Mouse (Mus musculus): ENCODE results near the gene Tm9sf4. TPM values are rescaled to one million over a fixed set of nuclear protein-coding genes. Genes with fewer than 3 reads are reported as not detected.

Gene Tm9sf4
- 69.7 and 81.7 TPM in 2 replicates for polyA plus RNA-seq (2015; fragmentation: Nextera tagmentation; extraction: Ambion mirVana)

GRCm38 (mm10) chr2:153160844-153161683 lies at the start of gene Tm9sf4:
Tm9sf4 (plus strand) TSS chr2:153161303.
- Histone ChIP-seq H3K4me1 (replicated peaks) (peaks cover 16% of the 10 kb centered on the region), H3K27ac (replicated peaks) (peak within 1 kb of the TSS; percentile 94), H3K27me3 (no peaks in the 10 kb centered on the region), H3K9me3 (no peaks in the 10 kb centered on the region), H3K36me3 (no peaks in the 10 kb centered on the region), H3K4me2 (peak within 1 kb of the TSS; percentile 93), H3K4me3 (peak within 1 kb of the TSS; percentile 87), H3K9ac (peak within 1 kb of the TSS; percentile 87)
- peak; percentile 93 for ATAC-seq (ENCODE audit: low read depth)
- 10% methylated on average over 34 of the region's 34 CpGs for WGBS

GRCm38 (mm10) chr2:153115679-153116081 lies 45.4 kb upstream of the Tm9sf4 start:
- Histone ChIP-seq H3K4me2 (no peak overlapping the region), H3K36me3 (no peaks in the 10 kb centered on the region), H3K27ac (replicated peaks) (no peak overlapping the region), H3K9ac (no peak overlapping the region), H3K9me3 (no peaks in the 10 kb centered on the region), H3K4me3 (no peak overlapping the region), H3K27me3 (peaks cover 10% of the 10 kb centered on the region), H3K4me1 (replicated peaks) (no peaks in the 10 kb centered on the region)
- WGBS: 78% methylated on average over 4 of the region's 4 CpGs
- ATAC-seq (ENCODE audit: low read depth): no peak

- Histone ChIP-seq H3K9me3 (no peaks in the 10 kb centered on the region), H3K36me3 (no peaks in the 10 kb centered on the region), H3K27ac (replicated peaks) (no peak overlapping the region), H3K4me2 (no peak overlapping the region), H3K27me3 (peaks cover 4% of the 10 kb centered on the region), H3K9ac (no peak overlapping the region), H3K4me3 (no peak overlapping the region), H3K4me1 (replicated peaks) (no peaks in the 10 kb centered on the region)
- 85% methylated on average over 7 of the region's 7 CpGs for WGBS
- no peak for ATAC-seq (ENCODE audit: low read depth)
Observed at GRCm38 (mm10) chr2:153117051-153117486, 44.0 kb upstream of the Tm9sf4 start.

GRCm38 (mm10) chr2:153119488-153119887 lies 41.6 kb upstream of the Tm9sf4 start:
- no peak for ATAC-seq (ENCODE audit: low read depth)
- Histone ChIP-seq H3K36me3 (no peaks in the 10 kb centered on the region), H3K4me2 (no peak overlapping the region), H3K27me3 (no peaks in the 10 kb centered on the region; the same call in 1 of the 2 replicates), H3K9me3 (no peaks in the 10 kb centered on the region), H3K4me1 (replicated peaks) (no peaks in the 10 kb centered on the region), H3K4me3 (no peak overlapping the region), H3K9ac (no peak overlapping the region), H3K27ac (replicated peaks) (no peak overlapping the region)
- WGBS: 86% methylated on average over 6 of the region's 6 CpGs

GRCm38 (mm10) chr2:153120126-153120525 lies 41.0 kb upstream of the Tm9sf4 start:
- Histone ChIP-seq H3K4me2 (no peak overlapping the region), H3K9ac (no peak overlapping the region), H3K36me3 (no peaks in the 10 kb centered on the region), H3K4me3 (no peak overlapping the region), H3K4me1 (replicated peaks) (no peaks in the 10 kb centered on the region), H3K9me3 (no peaks in the 10 kb centered on the region), H3K27me3 (no peaks in the 10 kb centered on the region; the same call in 1 of the 2 replicates), H3K27ac (replicated peaks) (no peak overlapping the region)
- 71% methylated on average over 8 of the region's 8 CpGs for WGBS
- no peak for ATAC-seq (ENCODE audit: low read depth)

- no peak overlapping the region for H3K4me3 ChIP-seq
- no peaks in the 10 kb centered on the region for H3K36me3 ChIP-seq
- ATAC-seq (ENCODE audit: low read depth): no peak
- H3K4me1 ChIP-seq (replicated peaks): no peaks in the 10 kb centered on the region
- no peaks in the 10 kb centered on the region for H3K9me3 ChIP-seq
- H3K9ac ChIP-seq: no peak overlapping the region
- H3K27ac ChIP-seq (replicated peaks): no peak overlapping the region
- peaks cover 4% of the 10 kb centered on the region for H3K27me3 ChIP-seq
- WGBS: 69% methylated on average over 8 of the region's 8 CpGs
- H3K4me2 ChIP-seq: no peak overlapping the region
Observed at GRCm38 (mm10) chr2:153121821-153122615, 39.1 kb upstream of the Tm9sf4 start.

GRCm38 (mm10) chr2:153122701-153123100 lies 38.4 kb upstream of the Tm9sf4 start:
- Histone ChIP-seq H3K4me1 (replicated peaks) (no peaks in the 10 kb centered on the region), H3K9ac (no peak overlapping the region), H3K4me2 (no peak overlapping the region), H3K9me3 (no peaks in the 10 kb centered on the region), H3K27me3 (peaks cover 4% of the 10 kb centered on the region; the same call in 1 of the 2 replicates), H3K36me3 (no peaks in the 10 kb centered on the region), H3K27ac (replicated peaks) (no peak overlapping the region), H3K4me3 (no peak overlapping the region)
- ATAC-seq (ENCODE audit: low read depth): no peak
- 86% methylated on average over 7 of the region's 7 CpGs for WGBS

- Histone ChIP-seq H3K4me1 (replicated peaks) (no peaks in the 10 kb centered on the region), H3K9ac (no peak overlapping the region), H3K4me2 (no peak overlapping the region), H3K27me3 (peaks cover 4% of the 10 kb centered on the region; the same call in 1 of the 2 replicates), H3K4me3 (no peak overlapping the region), H3K27ac (replicated peaks) (no peak overlapping the region), H3K9me3 (no peaks in the 10 kb centered on the region), H3K36me3 (no peaks in the 10 kb centered on the region)
- ATAC-seq (ENCODE audit: low read depth): no peak
- WGBS: 52% methylated on average over 5 of the region's 5 CpGs
Observed at GRCm38 (mm10) chr2:153125875-153126274, 35.2 kb upstream of the Tm9sf4 start.

- Histone ChIP-seq H3K9ac (no peak overlapping the region), H3K9me3 (no peaks in the 10 kb centered on the region), H3K4me2 (no peak overlapping the region), H3K27ac (replicated peaks) (no peak overlapping the region), H3K27me3 (peaks cover 2% of the 10 kb centered on the region; the same call in 1 of the 2 replicates), H3K36me3 (no peaks in the 10 kb centered on the region), H3K4me3 (no peak overlapping the region), H3K4me1 (replicated peaks) (no peaks in the 10 kb centered on the region)
- WGBS: 15% methylated on average over 6 of the region's 6 CpGs
- no peak for ATAC-seq (ENCODE audit: low read depth)
Observed at GRCm38 (mm10) chr2:153131019-153131418, 30.1 kb upstream of the Tm9sf4 start.

GRCm38 (mm10) chr2:153134237-153134636 lies 26.9 kb upstream of the Tm9sf4 start:
- no peak overlapping the region for H3K4me3 ChIP-seq
- H3K27me3 ChIP-seq: no peaks in the 10 kb centered on the region
- no peak overlapping the region for H3K27ac ChIP-seq (replicated peaks)
- no peak for ATAC-seq (ENCODE audit: low read depth)
- no peak overlapping the region for H3K9ac ChIP-seq
- no peaks in the 10 kb centered on the region for H3K4me1 ChIP-seq (replicated peaks)
- no peaks in the 10 kb centered on the region for H3K9me3 ChIP-seq
- H3K36me3 ChIP-seq: no peaks in the 10 kb centered on the region
- 44% methylated on average over 5 of the region's 5 CpGs for WGBS
- H3K4me2 ChIP-seq: no peak overlapping the region

- Histone ChIP-seq H3K4me3 (no peak overlapping the region), H3K4me1 (replicated peaks) (no peaks in the 10 kb centered on the region; the same call in 1 of the 2 replicates), H3K36me3 (no peaks in the 10 kb centered on the region), H3K27ac (replicated peaks) (no peak overlapping the region), H3K27me3 (no peaks in the 10 kb centered on the region), H3K4me2 (no peak overlapping the region), H3K9ac (no peak overlapping the region), H3K9me3 (no peaks in the 10 kb centered on the region)
- WGBS: 77% methylated on average over 4 of the region's 4 CpGs
- no peak for ATAC-seq (ENCODE audit: low read depth)
Observed at GRCm38 (mm10) chr2:153136211-153136610, 24.9 kb upstream of the Tm9sf4 start.

GRCm38 (mm10) chr2:153139158-153139557 lies 21.9 kb upstream of the Tm9sf4 start:
- 83% methylated on average over 7 of the region's 7 CpGs for WGBS
- no peaks in the 10 kb centered on the region for H3K9me3 ChIP-seq
- ATAC-seq (ENCODE audit: low read depth): no peak
- no peak overlapping the region for H3K9ac ChIP-seq
- 0 out of 2 replicates have a peak overlapping the region, but pooled peaks have one; percentile 52 for H3K27ac ChIP-seq (replicated peaks)
- H3K4me1 ChIP-seq (replicated peaks): no peaks in the 10 kb centered on the region; the same call in 1 of the 2 replicates
- no peak overlapping the region for H3K4me2 ChIP-seq
- no peaks in the 10 kb centered on the region for H3K36me3 ChIP-seq
- no peaks in the 10 kb centered on the region for H3K27me3 ChIP-seq
- H3K4me3 ChIP-seq: no peak overlapping the region

Measured in neural tube, embryonic 13.5 days (tissue).